Mouse (Mus musculus) neutrophil, adult 5-6 weeks (primary cell): ENCODE data around the gene Ppp1r14a. TPM values are rescaled to one million over a fixed set of nuclear protein-coding genes. Genes with fewer than 3 reads are reported as not detected.

Experiments used
- ATAC-seq: fragments of 151-379, 151-347 bp; 2 replicates; pipeline ENCODE4 v1.8.0; 2017; ENCODE audit warnings: mild to moderate bottlenecking, moderate TSS enrichment; ENCODE audit not compliant: insufficient number of reproducible peaks, poor library complexity, low FRiP score, severe bottlenecking; ENCODE audit errors: extremely low read depth
- total RNA-seq: library from RNA; stranded (forward); fragments of 200-1000 nt; gene quantifications from 2 replicates; pipeline ENCODE4 v1.2.3, GENCODE M21; 2017

Ppp1r14a gene
- total RNA-seq, 1 experiment from 2014 or later, result not detected

DNA sequence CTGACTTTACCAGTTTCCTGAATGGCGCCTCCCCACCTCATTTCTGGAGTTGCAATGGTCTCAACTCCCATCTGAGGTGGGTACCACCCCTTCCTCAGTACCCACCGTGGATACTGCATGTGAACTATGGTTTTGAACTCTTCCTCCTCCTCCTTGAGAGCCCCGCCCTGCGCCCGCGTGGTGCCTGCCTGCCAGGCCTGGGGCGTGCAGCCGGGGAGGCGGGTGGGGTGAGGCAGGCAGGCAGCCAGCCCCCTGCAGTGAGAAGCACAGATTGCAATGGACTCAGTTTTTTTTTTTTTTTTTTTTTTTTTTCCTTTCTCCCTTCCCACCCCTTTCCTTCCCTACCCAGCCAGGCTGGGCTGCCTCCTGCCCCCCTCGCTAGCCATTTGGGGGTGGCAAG is 27.9 kb downstream of the Ppp1r14a start:
- ATAC-seq, result no peak

DNA sequence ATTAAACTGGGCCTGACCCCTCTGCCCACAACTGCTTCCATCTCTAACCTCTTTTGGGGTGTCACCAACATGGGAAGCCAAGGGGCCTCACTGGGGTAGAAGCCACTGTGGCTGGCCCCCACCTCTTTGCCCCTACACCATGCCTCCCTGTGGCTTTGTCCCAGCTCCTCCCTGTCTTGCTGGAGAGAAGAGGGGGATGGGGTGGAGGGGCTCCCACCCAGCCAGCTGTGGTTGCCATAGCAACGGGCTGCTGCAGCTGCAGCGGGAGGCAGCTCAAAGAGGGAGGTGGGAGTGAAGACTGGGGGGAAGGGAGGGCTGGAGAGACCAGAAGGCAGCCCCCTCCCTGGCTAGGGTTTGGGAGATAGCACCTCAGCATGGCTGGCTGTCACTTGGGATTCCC is 28.4 kb downstream of the Ppp1r14a start:
- ATAC-seq, result no peak

DNA sequence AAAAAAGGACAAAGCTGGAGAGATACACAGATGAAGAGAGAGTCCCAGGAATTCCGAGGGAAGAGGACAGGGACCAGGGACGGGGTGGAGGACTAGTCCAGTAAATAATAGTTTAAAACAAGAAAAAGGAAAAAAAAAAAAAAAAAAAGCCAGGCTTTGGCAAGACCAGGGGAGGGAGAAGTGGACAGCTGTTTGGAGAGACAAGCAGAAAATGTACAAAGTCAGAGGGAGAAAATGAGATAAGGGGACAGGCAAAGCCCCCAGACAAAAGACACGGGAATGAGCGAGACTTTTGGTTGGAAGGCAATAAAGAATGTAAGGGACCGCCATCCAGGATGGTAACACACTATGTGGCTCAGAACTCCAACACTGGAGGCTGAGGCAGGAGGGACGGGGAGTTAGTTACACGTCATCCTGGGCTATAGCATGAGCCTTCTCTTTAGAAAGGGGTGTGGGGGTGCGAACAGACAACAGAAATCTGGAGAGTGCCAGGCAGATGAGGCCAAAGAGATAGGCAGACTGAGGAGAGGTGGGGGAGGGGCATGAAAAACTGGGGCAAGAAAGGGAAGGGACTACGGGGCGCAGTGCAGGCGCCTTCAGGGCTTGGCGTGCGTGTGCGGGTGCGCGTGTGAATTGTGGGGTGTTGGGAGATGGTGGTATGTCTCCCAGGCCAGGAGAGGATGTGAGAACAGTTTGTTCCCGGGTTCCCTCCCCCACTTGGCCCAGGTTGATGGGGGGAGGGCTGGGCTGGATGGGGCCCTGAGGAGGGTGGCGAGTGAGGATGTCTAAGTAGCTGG is 29.2 kb downstream of the Ppp1r14a start:
- ATAC-seq, result no peak

DNA sequence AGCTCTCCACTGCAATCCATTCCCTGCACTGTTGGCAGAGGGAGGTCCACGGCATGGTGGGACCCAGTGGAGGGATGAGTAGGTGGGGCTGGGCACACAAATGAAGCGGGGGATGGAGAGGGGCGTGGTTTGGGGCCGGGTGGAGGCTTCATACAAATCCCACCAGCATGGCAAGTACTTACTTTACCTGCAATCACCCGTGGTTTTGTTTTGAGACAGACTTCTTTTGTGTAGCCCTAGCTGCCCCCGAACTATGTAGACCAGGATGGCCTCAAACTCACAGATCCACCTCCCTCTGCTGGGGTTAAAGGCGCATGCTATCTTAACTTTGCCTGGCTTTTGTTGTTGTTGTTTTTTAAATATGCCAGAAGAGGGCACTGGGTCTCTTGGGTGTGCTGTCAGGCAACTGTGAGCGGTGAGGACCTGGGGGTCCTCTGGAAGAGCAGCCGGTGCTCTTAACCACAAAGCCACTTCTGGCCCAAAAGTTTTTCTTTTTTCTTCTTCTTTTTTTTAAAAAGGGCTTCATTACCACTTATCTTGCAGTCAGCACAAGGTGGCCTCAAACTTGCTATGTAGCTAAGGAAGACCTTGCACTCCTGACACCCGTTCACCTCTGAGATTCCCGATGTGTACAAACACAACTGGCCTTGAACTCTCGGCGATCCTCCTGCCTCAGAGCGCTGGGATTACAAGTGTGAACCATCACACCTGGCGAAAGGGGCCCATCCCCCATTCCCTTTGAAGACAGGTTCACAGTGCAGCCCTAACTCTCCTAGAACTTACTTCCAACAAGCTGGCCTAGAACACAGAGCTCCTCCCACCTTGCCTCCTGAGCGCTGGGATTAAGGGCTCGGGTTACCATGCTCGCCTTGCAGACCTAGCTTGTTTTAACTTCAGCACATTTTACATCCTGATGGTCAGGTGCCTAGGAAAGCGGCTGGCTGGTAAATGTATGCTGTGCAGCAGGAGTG is 30.5 kb downstream of the Ppp1r14a start:
- no peak for ATAC-seq

DNA sequence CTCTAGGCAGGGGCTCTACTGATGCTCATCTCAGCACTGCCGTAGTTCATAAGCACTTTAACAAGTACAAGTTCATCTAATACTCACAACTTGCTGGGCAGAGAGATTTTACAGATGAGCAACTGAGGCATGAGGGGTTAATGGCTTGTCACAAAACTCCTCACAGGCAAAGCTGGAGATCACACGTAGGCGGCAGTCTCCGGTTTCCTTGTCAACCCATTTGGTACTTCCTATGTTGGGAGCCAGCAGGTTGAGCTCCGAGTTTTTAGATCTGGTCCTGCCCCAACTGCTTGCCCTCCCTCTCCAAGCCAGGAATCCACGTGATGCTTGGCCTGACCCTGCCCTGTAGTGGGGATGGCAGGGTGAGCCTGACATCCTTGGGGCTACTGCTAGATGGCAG is 38.0 kb downstream of the Ppp1r14a start:
- no peak for ATAC-seq

DNA sequence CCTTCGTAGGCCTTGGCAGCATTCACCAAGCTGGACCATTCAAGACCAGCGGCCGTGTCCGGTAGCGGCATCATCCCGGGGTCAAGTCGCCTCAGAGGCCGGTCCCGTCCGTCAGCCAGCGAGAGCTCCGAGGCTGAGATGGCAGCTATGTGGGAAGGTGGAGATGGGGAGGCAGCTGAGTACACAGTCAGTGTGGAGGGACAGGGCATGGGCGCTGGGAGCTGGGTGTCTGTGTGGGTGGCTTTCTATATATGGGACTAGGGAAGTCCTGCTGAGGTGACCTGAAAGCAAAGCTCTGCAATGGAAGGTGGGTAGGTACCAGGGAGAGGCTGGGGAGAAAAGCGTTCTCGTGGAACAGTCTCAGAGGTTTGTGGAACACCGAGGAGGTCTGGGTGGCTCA is 39.9 kb downstream of the Ppp1r14a start:
- no peak for ATAC-seq

DNA sequence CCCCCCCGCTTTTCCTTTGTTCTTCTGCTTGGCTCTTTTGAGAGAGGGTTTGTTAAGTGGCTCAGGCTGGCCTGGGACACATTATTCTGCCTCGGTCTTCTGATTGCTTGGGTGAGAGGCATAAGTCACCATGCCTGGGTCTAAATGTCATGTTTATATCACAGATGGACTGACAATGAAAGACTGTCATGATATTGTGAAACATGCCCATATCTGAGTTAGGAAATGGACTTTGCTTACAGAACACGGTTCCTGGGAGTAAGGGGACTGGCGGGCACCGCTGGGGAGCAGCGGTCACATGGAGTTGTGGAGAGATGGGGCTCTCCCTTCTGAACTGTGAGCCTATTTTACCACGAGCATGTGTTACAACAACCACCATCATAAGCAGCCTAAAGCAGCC is 45.0 kb downstream of the Ppp1r14a start:
- no peak for ATAC-seq

DNA sequence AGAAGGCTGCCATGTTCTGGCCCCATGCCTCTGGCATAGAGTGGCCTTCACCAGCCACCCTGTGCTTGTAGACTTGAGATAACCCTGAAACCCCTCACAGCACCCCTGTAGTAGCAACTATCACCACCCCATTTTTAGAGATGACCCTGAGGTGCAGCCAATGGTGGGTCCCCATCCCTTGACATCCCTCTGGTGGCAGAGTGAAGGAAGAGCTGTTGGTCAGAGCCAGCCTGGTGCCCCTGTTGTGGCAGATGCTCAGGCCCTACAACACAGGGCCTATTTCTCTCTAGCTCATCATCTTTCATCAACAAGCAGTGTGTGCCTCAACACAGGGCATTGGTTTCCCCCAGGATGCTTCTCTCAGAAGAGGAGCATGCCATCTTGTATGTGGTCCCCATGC is 46.2 kb downstream of the Ppp1r14a start:
- ATAC-seq, result no peak

DNA sequence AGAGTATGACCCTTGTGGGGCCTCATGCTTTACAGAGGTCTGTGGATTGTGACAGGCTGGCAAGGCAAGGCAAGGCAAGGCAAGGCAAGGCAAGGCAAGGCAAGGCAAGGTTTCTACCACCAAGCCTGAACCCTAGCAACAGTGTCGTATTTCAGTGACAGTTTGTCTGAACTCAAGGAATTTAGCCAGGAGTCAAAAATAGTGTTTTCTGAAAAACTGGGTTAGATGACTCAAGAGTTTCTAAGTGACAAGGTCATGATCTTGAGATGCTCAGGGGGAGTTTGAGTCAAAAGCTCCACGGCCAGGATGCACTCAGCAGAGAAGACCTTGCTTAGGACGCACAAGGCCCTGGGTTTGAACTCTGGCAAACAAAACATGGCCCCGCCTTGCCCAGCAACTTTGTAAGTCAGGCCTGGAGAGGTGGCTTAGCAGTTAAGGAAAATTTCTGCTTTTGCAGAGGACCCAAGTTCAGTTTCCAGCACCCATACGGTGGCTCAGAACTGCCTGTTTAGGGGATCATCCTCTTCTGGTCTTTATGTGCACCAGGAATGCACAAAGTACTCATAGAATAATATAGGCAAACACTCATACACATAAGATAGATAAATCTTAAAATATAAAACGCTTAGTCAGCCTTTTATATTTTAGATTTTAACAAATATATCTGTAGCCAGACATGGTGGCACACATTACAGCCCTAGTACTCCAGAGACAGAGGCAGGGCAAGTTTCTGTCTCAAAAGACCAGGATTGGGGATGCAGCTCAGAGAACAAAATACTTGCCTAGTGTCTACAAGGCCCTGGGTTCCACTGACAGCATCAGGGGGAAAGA is 46.9 kb downstream of the Ppp1r14a start:
- ATAC-seq, result no peak

DNA sequence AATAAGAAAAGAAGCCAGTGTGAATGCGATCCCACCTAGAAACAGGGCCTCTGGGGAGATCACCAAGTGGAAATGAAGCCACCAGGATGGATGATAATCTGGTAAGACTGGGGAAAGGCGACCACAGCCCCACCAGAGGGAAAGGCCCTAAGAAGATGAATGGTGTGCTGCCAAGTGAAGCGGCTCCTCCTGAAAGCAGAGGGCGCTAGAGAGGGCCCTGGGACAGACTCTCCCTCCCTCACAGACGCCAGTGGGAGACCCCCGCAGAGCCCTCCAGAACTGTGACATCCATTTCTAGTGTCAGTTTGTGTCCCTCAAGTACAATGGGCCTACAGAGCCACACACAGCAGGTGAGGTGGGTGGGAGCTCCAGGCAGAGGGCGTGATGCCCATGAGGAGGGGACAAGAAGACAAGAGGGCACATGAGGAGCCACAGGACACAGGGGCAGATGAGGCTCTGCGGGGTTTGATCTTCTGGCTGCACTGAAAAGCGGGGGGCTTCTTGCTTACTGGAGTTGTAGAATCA is 47.7 kb downstream of the Ppp1r14a start:
- ATAC-seq, result no peak

DNA sequence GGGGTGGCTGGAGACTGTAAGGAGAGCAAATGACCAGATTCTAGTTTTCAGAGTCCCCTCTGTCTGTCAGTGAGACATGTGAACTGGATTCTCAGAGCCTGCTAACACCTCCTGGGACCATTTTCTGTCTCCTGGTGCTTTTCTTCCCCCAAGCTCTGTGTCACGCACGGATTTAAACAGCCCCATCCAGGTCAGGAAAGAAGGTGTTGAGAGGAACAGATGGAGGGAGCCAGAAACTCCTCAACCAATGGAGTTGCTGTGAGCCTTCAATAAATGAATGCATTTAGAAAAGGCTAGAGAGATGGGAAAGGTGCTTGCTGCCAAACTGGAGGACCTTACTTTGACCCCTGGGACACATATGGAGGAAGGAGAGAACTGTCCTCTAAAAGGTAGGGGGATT is 48.7 kb downstream of the Ppp1r14a start:
- no peak for ATAC-seq

DNA sequence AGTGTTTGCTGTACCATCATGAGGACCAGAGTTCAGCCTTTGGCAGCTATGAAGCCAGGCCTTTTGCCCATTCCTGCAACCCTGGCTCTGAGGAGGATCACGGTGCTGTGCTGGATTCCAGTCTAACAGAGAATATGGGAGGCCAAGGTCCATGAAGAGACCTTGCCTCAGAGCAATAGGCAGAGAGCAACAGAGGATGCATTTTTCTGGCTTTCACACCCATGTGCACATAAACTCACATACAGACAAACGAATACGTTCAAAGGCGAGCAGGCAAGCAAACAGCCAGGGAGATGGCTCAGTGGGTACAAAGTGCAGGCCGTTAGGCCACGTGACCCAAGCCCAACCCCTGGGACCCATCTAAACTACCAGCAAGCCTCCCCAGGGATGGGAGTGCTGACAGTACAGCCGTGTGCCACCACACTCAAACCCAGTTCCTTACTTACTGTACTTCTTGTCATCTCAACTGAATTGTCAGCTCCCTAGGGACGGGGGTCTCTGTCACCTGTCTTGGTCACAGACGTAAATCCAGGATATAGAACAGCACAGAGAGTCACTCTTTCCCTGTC is 49.3 kb downstream of the Ppp1r14a start:
- ATAC-seq, result no peak

DNA sequence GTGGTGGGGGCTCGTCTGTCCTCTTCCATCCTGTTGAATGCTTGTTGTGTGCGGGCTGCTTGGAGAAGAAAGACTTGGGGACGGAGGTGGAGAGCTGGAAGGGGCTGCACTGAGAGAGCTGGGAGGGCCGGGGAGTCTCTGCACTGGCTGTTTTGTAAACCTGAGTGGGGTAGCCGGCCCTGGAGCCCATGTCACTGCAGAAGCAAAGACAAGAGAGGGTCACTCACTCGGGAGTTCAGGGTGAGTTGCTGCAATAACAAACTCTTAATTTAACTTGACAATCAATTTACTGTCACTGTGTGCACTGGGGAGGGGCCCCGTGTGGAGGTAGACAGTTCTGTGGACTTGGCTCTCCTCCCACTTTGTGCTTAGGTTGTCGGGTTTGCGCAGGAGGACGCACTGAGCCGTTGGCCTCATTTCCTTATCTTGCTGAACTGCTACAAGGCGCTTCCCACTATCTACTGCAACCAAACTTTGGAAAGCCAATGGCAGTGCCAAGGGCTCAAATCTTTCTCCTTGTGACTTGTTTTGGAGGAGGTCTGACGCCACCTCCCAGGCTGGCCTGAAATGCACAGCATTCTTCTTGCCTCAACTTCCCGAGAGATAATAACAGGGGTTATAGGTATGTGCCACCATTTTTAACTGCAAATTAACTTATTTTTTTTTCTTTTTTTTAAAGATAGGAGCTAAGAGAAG is 50.0 kb downstream of the Ppp1r14a start:
- no peak for ATAC-seq

DNA sequence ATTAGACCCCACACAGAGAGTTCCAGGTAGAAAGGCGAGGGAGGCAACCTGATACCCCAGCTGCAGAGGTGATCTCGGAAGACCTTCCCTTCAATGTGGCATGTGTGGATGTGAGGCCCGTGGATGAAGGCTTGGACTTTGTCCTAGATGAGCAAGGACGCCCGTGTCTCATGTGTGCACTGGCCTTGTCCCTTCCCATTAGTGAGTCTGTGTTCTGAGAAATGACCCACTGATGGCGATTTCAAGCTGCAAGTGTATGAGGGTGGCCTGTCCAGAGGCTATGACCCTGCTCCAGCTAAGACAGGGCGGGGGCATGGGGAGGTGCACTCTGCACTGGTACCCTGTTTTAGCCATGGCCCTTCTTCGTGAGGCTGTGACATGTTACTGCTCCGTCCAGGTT is 51.1 kb downstream of the Ppp1r14a start:
- ATAC-seq, result no peak

DNA sequence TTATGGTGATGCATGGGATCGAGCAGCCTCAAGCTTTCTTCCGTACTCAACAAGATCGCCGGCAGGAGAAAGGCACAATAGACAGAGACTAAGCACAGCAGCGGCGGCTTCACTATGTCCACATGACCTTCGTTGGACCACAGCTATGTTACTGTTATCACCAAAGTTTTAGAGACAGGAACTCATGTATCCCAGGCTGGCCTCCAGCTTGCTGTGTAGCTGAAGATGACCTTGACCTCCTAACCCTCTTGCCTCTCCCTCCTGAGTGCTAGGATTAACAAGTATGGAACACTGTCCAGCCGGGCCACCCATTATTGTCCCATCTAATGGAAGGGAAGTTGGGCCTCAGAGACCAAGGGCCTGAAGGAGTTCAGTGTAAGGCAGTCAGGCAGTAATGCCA is 51.7 kb downstream of the Ppp1r14a start:
- no peak for ATAC-seq

DNA sequence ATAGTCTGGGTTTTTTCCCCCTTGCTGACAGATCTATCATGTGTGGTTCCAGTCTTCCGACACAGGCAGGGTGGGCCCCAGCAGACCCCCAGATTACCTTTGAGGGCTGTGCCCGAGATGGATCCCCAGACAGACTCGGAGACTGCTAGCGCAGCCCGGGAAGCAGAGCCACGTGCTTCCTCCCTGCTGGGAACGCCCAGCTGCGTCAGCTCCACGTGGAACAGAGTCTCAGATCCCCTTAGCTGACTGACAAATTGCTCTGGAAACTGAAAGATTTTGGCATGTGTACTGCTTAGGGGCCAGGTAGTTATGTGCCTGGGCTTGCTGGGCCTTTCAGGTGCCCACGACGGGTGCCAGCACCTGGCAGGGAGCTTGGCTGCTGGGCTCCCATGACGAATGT is 52.6 kb downstream of the Ppp1r14a start:
- no peak for ATAC-seq

DNA sequence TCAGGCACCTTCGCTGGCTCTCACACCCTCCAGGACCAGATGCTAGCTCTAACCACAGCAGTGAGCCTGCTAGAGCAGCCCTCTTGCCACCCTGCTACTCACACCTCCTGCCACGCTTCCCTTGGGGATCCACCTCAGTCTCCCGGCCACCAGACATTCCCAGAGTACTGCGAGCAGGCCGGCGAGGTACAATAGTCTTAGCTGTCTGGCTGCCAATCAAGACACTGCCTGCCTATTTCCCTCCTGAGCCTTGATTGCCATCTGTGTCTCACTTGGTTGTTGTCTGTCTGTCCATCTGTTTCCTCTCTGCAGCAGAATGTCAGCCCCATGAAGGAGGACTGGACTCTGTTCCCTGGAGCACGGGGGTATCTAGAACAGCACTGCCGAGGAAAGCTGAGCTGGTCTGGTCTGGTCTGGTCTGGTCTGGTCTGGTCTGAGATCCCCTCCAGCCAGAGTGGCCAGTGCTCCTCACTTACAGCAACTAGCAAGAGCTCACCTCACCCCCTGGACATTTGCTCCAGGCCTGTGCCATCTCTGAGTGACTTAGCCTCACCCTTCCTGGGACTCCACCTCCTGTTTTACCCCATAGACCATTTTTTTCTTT is 53.5 kb downstream of the Ppp1r14a start:
- ATAC-seq, result no peak
